Mouse (Mus musculus) adrenal gland, postnatal 4 days (tissue): ENCODE measurements at regions not wholly inside any gene's neighbourhood (a gene's known extent, or its start where the extent isn't known, plus 50 kb on each side); places are given as distances from the start of the nearest gene placed in this dataset.
"Not testable (repeated sequence)": the region's sequence is repeated elsewhere in the genome, so short reads cannot be mapped to it uniquely, and the experiment has no call there.

Experiments used
- DNase-seq, 2 experiments: peaks; one replicate each; pipeline ENCODE4 v3.0.0; 2021 to 2022; ENCODE audit warnings: low spot score in 2 of 2, mixed read lengths in 2 of 2

- DNase-seq: no peak
Observed at GRCm38 (mm10) chr13:102022757-102023156, 254.7 kb upstream of the Pik3r1 start.

- no peak for DNase-seq
Observed at GRCm38 (mm10) chr13:102023624-102024023, 255.6 kb upstream of the Pik3r1 start.

- DNase-seq: no peak
Observed at GRCm38 (mm10) chr13:102025138-102025537, 257.1 kb upstream of the Pik3r1 start.

- DNase-seq: not testable (repeated sequence)
Observed at GRCm38 (mm10) chr13:102025547-102025946, 257.5 kb upstream of the Pik3r1 start.

- DNase-seq: no peak
Observed at GRCm38 (mm10) chr13:102031416-102031815, 263.4 kb upstream of the Pik3r1 start.

- DNase-seq: no peak
Observed at GRCm38 (mm10) chr13:102034484-102034883, 266.5 kb upstream of the Pik3r1 start.

- DNase-seq: no peak
Observed at GRCm38 (mm10) chr13:102036001-102036400, 268.0 kb upstream of the Pik3r1 start.

- DNase-seq: no peak
Observed at GRCm38 (mm10) chr13:102036819-102037624, 269.0 kb upstream of the Pik3r1 start.

GRCm38 (mm10) chr13:102060213-102060612 is 292.2 kb upstream of the Pik3r1 start:
- no peak for DNase-seq

GRCm38 (mm10) chr13:102064590-102065273 is 296.7 kb upstream of the Pik3r1 start:
- no peak for DNase-seq

- DNase-seq: no peak
Observed at GRCm38 (mm10) chr13:102065274-102065640, 297.2 kb upstream of the Pik3r1 start.

GRCm38 (mm10) chr13:102065796-102066195 is 297.8 kb upstream of the Pik3r1 start:
- no peak for DNase-seq

GRCm38 (mm10) chr13:102070740-102071139 is 302.7 kb upstream of the Pik3r1 start:
- DNase-seq: no peak

- DNase-seq: no peak
Observed at GRCm38 (mm10) chr13:102072366-102072765, 304.3 kb upstream of the Pik3r1 start.

- DNase-seq: no peak
Observed at GRCm38 (mm10) chr13:102087766-102088165, 319.7 kb upstream of the Pik3r1 start.

GRCm38 (mm10) chr13:102089551-102089950 is 321.5 kb upstream of the Pik3r1 start:
- DNase-seq: no peak

- no peak for DNase-seq
Observed at GRCm38 (mm10) chr13:102094193-102094592, 326.2 kb upstream of the Pik3r1 start.

- DNase-seq: no peak
Observed at GRCm38 (mm10) chr13:102103161-102103560, 335.1 kb upstream of the Pik3r1 start.

GRCm38 (mm10) chr13:102106188-102106587 is 338.2 kb upstream of the Pik3r1 start:
- DNase-seq: no peak

- no peak for DNase-seq
Observed at GRCm38 (mm10) chr13:102108204-102108603, 340.2 kb upstream of the Pik3r1 start.

GRCm38 (mm10) chr13:102108916-102109315 is 340.9 kb upstream of the Pik3r1 start:
- no peak for DNase-seq

- DNase-seq: no peak
Observed at GRCm38 (mm10) chr13:102113941-102114340, 345.9 kb upstream of the Pik3r1 start.

GRCm38 (mm10) chr13:102122341-102122740 is 354.3 kb upstream of the Pik3r1 start:
- DNase-seq: no peak
